Mouse (Mus musculus) E14TG2a.4 (cell line): ENCODE measurements around the gene 1700113H08Rik.
A peak's percentile ranks its signal among the peaks of the same experiment; 100 is the strongest.

Source experiments
- H3K27me3 ChIP-seq: 2 replicates; pipeline ENCODE4 v1.6.1; 2014; ENCODE audit warnings: low read length, control low read depth; ENCODE audit not compliant: insufficient read depth
- H3K36me3 ChIP-seq: 2 replicates; pipeline ENCODE4 v1.6.1; 2014; ENCODE audit warnings: low read length, control low read depth; ENCODE audit not compliant: insufficient read depth
- H3K4me1 ChIP-seq: replicated peaks from 2 replicates; pipeline ENCODE4 v1.6.1; 2014; ENCODE audit warnings: low read depth, low read length, control low read depth
- H3K4me3 ChIP-seq: replicated peaks from 2 replicates; pipeline ENCODE4 v1.5.1; 2014; ENCODE audit warnings: mild to moderate bottlenecking, low read length
- H3K9me3 ChIP-seq: 2 replicates; pipeline ENCODE4 v1.6.1; 2014; ENCODE audit warnings: low read length, control low read depth
- CTCF ChIP-seq: conservative IDR thresholded peaks from 2 replicates; pipeline ENCODE4 v1.5.1; 2014; ENCODE audit warnings: low read length
- NANOG ChIP-seq: IDR thresholded peaks from 2 replicates; pipeline ENCODE4 v1.6.1; 2014; ENCODE audit warnings: borderline replicate concordance, low read length, mixed read lengths
- POU5F1 ChIP-seq: IDR thresholded peaks from 2 replicates; pipeline ENCODE4 v1.6.1; 2014; ENCODE audit warnings: low read length, borderline replicate concordance

The 1700113H08Rik gene

GRCm38 (mm10) chr10:87046931-87047468, 10.8 kb upstream of the 1700113H08Rik start:
- Histone ChIP-seq H3K4me1 (peaks cover 4% of the 10 kb centered on the region), H3K9me3 (no peaks in the 10 kb centered on the region), H3K4me3 (no peak overlapping the region), H3K27me3 (0 out of 2 replicates have a peak, but pooled peaks cover 4% of the 10 kb centered on the region), H3K36me3 (no peaks in the 10 kb centered on the region)
- TF ChIP-seq CTCF (peak; percentile 49), POU5F1 (no peak)

GRCm38 (mm10) chr10:87049179-87049578, 8.7 kb upstream of the 1700113H08Rik start:
- Histone ChIP-seq H3K27me3 (peaks cover 4% of the 10 kb centered on the region; the same call in 1 of the 2 replicates), H3K36me3 (no peaks in the 10 kb centered on the region), H3K9me3 (no peaks in the 10 kb centered on the region), H3K4me1 (peaks cover 4% of the 10 kb centered on the region), H3K4me3 (no peak overlapping the region)
- TF ChIP-seq POU5F1 = no peak
- TF ChIP-seq CTCF = no peak
- no peak for TF ChIP-seq NANOG

- H3K27me3 ChIP-seq = peaks cover 10% of the 10 kb centered on the region; the same call in 1 of the 2 replicates
- no peaks in the 10 kb centered on the region for H3K9me3 ChIP-seq
- H3K4me1 ChIP-seq = no peaks in the 10 kb centered on the region
- no peak for TF ChIP-seq NANOG
- TF ChIP-seq POU5F1 = no peak
- TF ChIP-seq CTCF = no peak
- H3K36me3 ChIP-seq = no peaks in the 10 kb centered on the region
- no peak overlapping the region for H3K4me3 ChIP-seq
Measured at GRCm38 (mm10) chr10:87051714-87052113, 6.1 kb upstream of the 1700113H08Rik start.

- H3K27me3 ChIP-seq = peaks cover 20% of the 10 kb centered on the region; the same call in 1 of the 2 replicates
- H3K9me3 ChIP-seq = no peaks in the 10 kb centered on the region
- H3K4me3 ChIP-seq = peak overlapping the region; percentile 77
- H3K36me3 ChIP-seq = no peaks in the 10 kb centered on the region
- H3K4me1 ChIP-seq = peaks cover 12% of the 10 kb centered on the region
- TF ChIP-seq POU5F1 (no peak), CTCF (no peak), NANOG (no peak)
Measured at GRCm38 (mm10) chr10:87058251-87058925, 543 bp downstream of the 1700113H08Rik start.

- no peaks in the 10 kb centered on the region for H3K36me3 ChIP-seq
- peaks cover 20% of the 10 kb centered on the region; the same call in 1 of the 2 replicates for H3K27me3 ChIP-seq
- no peak overlapping the region for H3K4me3 ChIP-seq
- H3K9me3 ChIP-seq = no peaks in the 10 kb centered on the region
- TF ChIP-seq NANOG = no peak
- TF ChIP-seq CTCF = no peak
- TF ChIP-seq POU5F1 = no peak
- peaks cover 12% of the 10 kb centered on the region for H3K4me1 ChIP-seq
Measured at GRCm38 (mm10) chr10:87058926-87059325, 1.1 kb downstream of the 1700113H08Rik start.

GRCm38 (mm10) chr10:87059447-87059846, 1.6 kb downstream of the 1700113H08Rik start:
- peaks cover 12% of the 10 kb centered on the region for H3K4me1 ChIP-seq
- H3K9me3 ChIP-seq = no peaks in the 10 kb centered on the region
- no peaks in the 10 kb centered on the region for H3K36me3 ChIP-seq
- H3K4me3 ChIP-seq = no peak overlapping the region
- no peak for TF ChIP-seq NANOG
- no peak for TF ChIP-seq POU5F1
- no peak for TF ChIP-seq CTCF
- H3K27me3 ChIP-seq = peaks cover 20% of the 10 kb centered on the region; the same call in 1 of the 2 replicates

GRCm38 (mm10) chr10:87084236-87084635, 26.4 kb downstream of the 1700113H08Rik start:
- no peaks in the 10 kb centered on the region for H3K9me3 ChIP-seq

GRCm38 (mm10) chr10:87087646-87088045, 29.8 kb downstream of the 1700113H08Rik start:
- Histone ChIP-seq H3K27me3 (no peaks in the 10 kb centered on the region), H3K36me3 (no peaks in the 10 kb centered on the region), H3K4me1 (no peaks in the 10 kb centered on the region), H3K9me3 (no peaks in the 10 kb centered on the region), H3K4me3 (no peak overlapping the region)
- TF ChIP-seq POU5F1 = no peak
- TF ChIP-seq CTCF = no peak
- TF ChIP-seq NANOG = no peak

More at GRCm38 (mm10) chr10:87084236-87084635, 26.4 kb downstream of the 1700113H08Rik start:
- no peaks in the 10 kb centered on the region for H3K4me1 ChIP-seq
- no peaks in the 10 kb centered on the region for H3K27me3 ChIP-seq
- no peak for TF ChIP-seq NANOG
- TF ChIP-seq CTCF = no peak
- TF ChIP-seq POU5F1 = no peak
- no peaks in the 10 kb centered on the region for H3K36me3 ChIP-seq
- H3K4me3 ChIP-seq = no peak overlapping the region
